Mouse (Mus musculus) kidney, postnatal 36 days (tissue): ENCODE results near the gene Zfp683.

ENCODE experiments used
- DNase-seq, 2 experiments: peaks; one replicate each; pipeline ENCODE4 v3.0.0; 2021 to 2022; ENCODE audit warnings: mixed read lengths in 2 of 2

Gene Zfp683

DNA sequence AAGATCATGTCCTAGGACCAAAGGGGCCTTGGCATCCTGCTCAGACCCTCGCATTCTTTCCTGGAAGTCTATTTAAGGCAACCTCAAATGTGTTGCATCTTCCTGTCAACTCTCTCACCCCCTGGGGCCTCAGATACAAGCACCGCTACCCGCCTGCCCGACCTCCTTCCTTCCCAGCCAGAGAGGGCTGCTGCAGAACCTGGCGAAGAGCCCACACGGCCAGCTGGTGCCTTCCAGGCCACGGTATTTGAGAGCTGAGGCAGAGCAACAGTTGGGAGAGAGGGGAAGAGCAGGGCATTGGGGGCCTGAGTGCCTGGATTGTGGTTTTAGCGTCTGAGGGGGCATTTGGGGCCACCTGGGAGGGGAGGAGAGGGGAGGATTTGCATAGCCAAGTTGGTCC lies 1.1 kb upstream of the Zfp683 start:
- DNase-seq, result peak in 1 of 2 experiments; percentile 12

DNA sequence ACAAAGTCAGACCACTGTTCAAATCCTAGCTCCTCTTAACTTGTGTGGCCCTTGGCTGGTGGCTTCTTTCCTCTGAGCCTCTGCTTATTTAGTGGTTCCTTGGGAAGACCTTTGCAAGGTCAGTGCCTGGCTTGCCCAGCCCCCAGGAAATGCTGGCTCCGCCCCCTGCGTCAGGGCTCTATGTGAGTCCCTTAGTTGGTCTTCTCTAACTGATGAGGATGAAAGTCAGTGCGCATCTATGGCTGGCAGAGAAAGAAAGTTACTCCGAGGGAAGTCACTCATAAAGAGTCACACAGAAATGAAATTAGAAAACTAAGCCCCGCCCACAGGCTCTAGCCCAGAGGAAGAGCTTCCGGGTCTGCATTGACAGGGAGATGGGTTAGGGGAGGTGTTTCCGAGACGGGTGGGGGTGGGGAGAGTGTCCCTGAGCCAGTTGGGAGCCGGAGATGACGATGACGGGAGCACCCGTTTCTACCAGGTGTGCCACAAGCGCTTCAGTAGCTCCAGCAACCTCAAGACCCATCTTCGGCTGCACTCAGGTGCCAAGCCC lies 4.6 kb downstream of the Zfp683 start:
- DNase-seq, result peak in 1 of 2 experiments; percentile 14

DNA sequence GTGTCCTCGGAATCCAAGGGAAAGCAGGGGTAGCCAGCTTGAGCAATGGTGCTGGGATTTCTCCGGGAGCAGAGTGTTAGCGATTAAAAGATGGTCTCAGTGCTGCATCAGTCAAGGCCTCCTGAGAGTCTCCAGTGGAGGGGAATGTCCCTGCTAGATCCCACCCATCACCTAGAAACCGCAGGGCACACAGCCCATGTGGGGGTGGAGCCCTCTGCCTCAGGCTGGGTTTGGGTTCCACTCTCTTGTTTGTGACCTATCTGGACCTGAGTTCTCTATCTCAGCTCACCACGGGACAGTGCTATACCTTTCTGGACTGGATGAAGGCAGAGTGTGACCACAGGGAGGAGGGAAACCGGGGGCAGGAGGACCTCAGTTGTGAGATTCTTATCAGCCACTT lies 5.3 kb downstream of the Zfp683 start:
- DNase-seq, result no peak

DNA sequence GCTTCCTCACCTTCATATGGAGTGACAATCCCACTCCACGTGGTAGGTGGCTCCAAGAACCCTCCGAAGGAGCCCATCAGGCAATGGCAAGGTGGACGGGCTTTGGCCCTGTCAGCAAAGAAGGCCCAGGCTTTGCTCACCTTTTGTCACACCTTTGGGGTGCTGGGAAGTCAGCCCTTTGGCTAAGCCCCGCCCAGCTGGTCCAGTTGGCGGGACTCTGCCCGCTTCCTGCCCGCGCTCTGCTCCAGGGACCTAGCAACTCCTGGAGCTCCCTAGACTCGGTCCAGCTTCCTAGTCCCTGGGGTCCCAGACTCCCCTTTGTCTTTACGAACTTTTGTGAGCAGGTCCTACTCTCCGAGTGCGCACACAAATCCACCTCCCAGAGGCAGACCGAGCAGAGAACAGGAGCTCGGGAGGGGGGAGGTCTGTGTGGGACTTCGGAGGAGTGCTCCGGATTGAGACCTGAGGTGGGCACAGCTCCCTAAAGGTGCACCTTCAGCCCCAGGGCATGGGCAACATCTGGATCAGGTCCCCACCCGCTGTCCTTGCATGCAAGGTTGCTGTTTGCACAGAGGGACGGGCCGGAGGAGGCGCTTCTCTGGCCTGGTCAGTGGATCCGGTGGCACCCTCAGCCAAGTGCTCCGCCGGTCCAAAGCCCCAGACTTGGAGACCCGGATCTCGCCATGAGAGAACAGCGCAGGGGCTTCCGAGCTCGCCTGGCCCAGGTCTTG lies 6.7 kb downstream of the Zfp683 start, which contains the start of gene Crybg2:
Gene Crybg2 (plus strand): TSS at position 681 of the 731 bp plus-strand sequence.
- DNase-seq, result peak in 1 of 2 experiments; percentile 27

DNA sequence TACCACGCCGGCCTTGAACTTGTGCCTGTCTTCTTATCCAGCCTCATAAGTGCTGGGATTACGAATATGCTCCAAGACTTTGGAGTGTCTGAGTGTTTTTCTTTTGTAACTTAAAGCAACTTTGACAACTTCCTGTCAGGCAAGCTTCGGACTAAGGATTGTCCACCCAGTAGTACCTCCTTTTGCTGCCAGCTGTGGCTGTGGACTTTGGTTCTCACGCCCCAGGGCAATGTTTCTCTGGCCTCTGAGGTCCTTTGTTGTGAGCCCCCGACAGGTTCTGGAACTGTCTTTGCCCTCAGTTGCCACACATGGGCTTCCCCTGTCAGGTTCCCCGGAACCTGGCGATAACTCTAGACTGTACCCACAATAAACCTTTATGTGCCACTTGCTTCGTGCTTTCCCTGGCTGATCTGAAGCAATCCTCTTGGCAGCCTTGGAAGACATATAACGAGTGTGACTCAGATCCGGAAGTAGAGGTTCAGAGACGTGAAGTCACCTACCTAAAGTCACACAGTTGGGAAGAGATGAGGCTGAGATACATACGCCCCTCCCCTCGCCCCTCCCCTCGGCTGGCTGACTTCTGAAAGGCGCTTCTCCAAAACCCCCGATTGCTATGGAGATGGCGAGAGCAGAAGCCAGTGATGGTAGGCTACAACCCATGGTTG lies 7.7 kb downstream of the Zfp683 start:
- DNase-seq, result peak; percentile 44 to 65

DNA sequence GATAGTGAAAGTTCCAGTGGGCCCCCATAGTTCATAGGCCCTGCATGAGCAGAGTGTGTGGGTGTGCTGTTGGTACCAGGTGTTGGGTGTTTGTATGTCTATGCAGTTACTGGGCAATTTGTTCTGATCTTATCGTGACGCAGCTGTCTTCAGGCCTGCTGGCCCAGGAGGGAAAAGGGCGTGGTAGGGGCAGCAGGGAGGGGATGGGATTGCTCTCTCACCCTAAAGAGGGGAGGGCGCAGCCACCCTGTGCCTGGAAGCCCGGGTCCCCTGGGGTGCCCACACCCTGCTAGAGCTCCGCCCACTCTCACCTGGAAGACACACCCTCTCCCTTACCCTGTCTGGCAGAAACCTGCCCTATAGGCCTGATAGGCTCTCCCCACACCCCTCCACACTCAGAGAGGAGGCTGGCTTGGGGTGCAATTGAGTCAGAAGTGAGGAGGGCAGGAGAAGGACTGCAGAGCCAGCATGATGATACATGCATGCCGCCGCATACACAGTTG lies 8.4 kb downstream of the Zfp683 start:
- no peak for DNase-seq

DNA sequence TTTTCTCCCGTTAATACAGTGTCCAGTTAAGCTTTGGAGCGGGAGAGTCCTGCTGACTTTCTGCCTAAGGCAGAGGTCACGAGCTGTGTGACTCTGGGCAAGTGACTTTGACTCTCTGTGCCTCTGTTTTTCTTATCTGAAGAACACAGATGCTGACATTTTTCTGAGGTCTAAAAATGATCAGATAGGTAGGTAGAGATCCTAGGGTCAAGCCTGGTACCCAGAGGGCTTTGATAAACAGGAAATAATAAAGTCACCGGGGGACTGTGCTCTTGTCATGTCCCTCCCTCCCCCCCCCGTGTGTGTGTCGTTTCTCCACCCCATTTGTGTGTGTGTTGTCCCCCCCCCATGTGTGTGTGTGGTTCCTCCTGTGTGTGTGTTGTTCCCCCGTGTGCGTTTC lies 8.9 kb downstream of the Zfp683 start:
- no peak for DNase-seq

DNA sequence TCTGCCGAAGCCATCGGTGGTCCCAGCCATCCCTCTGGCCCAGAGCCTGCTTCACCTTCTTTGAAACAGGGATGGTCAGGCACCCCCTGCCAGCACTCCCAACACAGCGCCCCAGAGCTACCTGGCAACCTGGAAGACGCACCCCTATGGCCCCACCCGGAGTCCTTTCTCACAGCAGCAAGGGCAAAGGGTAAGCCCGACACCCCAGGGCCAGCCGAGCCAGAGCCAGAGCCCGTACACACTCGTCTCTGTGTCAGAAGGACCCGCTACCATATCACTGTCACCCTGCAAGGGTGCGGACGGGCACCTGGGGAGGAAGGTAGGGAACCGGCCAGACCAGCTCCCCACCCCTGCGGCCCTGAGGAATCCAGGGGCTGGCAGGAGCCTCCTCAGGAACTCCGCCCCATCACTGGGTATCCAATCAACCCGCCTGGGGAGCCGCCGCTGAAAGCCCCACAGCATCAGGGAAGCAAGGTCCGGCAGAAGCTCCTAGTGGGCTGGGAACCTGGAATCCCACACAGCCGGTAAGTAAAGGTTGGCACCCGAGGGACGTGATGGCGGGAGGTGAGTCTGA lies 11.9 kb downstream of the Zfp683 start:
- peak; percentile 28 to 60 for DNase-seq

DNA sequence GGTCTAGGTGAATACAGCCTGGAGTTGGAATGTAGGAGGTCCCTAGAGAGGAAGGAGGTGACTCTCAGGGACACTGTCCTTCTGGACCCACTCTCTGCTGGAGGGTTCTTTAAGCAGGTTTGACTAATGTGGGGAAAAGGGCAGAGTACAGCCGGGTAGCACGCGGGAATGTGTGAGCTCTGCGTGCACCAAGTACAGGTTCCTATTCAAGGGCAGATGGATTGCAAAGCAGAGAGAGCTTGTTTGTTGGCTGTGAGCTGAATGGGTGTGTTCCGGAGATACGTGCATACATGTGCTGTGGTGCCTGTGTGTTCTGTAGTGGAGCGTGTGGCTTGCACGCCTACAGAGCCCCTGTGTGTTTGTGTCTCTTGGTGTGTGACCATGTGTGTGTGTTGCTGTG lies 13.7 kb downstream of the Zfp683 start:
- peak; percentile 60 to 74 for DNase-seq

DNA sequence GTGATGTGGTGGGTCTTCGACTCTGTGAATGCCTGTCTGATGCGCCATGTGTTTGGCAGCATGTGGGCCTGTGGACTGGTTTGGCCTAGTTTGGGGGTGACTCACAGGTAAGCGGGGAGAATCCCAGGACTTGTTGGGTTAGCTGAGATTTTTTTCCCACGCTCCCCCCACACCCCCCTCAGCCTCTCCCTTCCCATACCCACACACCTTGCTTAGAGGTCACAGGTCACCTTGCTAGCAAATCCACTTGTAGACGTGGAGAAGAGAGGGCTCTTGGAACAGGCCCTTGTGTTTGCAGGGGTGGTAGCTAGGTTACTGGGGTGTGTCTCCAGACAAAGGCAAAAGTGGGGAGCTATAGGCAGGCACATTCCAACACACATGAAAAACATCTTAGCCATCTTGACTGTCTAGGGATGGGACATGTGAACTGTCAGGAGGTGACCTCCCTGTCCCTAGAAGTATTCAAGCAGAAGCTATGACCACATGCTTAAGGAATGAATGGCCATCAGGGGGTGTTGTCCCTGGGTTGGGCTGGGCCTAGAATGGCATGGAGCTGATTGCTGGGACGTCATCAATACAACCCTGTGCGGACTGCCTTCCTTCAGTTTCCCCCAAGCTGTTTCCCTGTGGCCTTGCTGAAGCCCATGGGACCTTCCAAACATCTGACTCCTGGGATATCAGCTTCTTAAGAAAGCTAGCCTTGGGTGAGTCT lies 14.4 kb downstream of the Zfp683 start:
- no peak for DNase-seq

DNA sequence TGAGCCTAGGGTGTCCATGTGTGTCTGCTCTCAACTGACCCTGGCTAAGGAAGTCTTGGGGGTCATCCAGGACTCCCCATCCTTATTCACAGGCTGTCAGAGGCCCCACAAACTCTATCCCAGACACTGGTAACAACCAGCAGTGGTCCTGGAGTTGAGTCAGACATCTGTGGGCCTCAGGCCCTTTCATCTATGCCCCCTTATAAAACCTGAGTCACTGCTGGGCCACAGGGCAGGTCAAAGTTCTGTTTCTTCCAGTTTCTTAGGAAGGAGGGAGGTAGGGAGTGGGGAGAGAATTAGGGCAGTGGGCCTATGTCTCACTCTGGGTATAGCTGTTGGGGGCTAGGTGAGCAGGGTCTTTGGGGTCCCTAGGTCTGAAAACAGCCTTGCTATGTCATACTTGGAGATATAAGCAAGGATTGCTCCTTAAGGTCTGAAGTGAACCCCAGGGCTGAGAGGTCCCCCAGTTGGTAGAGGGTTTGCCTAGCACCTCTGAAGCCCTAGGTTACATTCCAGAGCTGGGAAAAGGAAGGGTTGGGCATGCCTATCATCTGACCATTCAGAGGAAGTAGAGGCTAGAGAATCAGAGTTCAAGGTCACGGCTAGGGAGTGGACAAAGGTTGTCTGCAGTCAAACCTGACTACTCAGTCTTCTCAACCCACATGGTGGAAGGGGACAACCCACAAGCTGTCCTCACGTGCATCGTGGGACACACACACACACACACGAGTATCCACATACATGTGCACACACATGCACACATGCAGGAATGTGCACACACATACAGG lies 15.3 kb downstream of the Zfp683 start:
- no peak for DNase-seq

DNA sequence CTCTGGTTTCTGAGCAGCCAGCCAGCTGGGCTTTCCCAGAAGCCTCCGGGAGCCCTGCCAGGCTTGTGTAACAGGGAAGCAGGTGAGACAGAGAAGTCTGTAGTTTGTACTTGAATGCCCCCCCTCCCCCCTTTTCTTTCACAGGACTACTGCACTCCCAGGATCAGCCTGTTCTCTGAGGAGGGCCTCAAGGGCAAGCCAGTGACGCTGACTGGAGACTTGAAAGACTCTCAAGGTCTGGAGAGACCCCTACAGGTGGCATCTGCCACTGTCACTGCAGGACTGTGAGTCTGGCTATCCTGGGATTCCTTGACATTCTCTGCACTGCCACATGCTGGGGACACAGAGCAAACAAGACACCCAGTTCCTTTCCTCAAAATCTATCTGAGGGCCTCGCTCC lies 25.1 kb downstream of the Zfp683 start:
- DNase-seq, result peak; percentile 82

DNA sequence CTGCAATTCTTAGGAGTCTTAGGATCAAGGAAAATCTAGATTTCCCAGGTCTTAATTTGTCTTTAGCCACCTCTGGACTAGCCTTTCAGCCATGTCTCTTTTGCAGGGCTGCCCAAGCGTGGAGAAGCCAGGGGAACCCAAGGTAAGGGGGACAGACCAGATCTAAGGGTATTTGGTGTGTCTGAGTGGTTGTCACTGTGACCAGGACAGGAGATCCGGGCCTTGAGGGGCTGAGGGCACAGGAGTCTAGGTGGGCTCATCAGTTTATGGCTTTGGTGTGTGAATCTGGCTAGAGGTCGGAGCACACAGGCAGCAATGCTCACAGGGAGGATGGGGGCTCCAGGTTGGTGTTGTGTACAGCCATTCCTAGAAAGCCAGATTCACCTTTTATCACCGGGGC lies 27.0 kb downstream of the Zfp683 start:
- no peak for DNase-seq

DNA sequence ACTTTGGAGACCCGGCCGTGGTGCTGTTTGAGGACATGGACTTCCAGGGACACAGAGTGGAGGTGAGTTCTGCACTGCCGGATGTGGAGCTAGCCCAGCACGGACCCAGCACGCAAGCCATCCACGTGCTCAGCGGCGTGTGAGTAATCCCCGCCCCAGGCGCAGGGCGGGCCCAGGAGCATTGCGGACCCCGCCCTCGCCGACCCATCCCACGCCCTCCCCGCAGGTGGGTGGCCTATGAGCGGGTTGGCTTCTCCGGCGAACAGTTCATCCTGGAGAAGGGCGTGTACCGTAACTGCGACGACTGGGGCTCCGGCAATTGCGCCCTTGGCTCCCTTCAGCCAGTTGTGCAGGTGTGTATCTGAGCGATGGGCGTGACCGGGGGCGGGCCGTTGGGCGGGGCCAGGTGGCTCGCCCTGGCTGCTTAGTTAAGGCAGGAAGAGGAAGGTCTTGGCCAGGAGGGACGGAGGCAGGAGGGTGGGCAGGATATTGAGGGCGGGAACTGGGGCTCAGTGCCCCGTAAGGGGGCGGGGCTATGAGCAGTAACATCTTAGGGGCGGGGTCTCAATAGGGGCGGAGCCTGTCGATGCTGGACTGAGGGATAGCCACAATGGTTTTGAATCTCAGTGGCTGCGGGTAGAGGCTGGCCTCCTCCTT lies 28.2 kb downstream of the Zfp683 start:
- peak; percentile 89 to 92 for DNase-seq

DNA sequence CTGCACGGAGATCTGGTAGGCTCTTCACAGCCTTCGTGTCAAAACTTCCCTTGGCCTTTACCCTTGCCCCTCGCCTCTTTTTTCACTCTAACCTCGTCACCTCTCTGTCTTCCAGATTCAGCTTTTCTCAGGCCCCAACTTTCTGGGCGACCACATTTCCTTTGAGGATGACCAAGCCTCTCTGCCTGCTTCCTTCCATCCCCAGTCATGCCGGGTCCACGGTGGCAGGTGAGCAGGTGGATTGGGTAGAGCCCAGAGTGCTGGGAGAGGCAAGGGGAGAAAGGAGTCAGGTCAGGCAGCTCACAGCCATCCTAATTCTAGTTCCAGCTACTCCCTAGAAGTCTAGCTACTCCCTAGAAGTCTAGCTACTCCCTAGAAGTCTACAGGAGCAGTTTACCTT lies 28.8 kb downstream of the Zfp683 start:
- no peak for DNase-seq

DNA sequence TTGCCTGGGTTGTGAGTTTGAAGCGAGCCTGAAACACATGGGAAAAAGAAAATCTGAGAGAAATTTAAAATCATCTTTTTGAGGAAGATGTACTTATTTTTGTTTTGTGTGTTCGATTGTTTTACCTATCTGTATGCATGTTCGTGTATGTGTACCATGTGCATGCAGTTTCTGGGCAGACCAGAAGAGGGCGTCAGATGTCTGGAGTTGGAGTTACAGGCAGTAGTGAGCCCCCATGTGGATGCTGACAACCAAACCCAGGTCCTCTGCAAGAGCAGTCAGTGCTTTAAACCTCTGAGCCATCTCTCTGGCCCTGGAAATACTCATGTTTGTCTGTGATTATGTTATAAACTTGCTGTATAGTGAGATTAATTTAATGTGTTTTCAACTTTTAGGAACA lies 31.4 kb downstream of the Zfp683 start:
- DNase-seq, result no peak

DNA sequence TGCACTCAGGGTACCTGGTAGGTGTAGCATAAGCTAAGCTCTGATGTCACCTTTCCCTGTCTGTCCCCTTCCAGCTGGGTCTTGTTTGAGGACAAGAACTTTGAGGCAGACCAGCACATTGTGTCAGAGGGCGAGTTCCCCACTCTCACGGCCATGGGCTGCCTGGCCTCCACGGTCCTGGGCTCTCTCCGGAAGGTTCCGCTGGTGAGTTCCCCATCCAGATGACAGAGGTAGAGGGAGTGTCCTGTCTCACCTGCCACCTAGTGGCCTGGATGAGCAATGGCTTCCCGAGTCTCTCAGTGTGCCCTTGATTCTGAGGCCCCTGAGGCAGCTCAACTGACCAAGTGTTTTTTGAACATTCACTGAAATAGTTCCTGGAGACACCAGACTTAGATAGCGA lies 33.8 kb downstream of the Zfp683 start:
- DNase-seq, result peak; percentile 48 to 63

DNA sequence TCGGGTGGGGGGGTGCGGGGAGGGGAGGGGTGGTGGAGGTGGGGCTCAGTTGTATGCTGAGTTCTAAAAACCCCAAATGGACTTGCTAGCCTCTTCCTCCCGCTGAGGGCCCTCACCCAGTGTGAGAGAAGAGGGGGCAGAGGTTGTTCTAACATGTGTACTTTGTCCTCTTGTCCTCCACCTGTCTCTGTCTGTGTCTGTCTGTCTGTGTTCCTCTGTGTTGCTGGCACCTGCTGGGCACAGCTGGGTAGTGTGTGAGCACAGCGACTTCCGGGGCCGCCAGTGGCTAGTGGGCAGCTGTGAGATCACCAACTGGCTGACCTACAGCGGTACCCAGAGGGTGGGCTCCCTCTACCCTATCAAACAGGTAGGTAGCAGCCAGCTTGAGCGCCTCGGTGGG lies 35.4 kb downstream of the Zfp683 start:
- peak in 1 of 2 experiments; percentile 32 for DNase-seq

DNA sequence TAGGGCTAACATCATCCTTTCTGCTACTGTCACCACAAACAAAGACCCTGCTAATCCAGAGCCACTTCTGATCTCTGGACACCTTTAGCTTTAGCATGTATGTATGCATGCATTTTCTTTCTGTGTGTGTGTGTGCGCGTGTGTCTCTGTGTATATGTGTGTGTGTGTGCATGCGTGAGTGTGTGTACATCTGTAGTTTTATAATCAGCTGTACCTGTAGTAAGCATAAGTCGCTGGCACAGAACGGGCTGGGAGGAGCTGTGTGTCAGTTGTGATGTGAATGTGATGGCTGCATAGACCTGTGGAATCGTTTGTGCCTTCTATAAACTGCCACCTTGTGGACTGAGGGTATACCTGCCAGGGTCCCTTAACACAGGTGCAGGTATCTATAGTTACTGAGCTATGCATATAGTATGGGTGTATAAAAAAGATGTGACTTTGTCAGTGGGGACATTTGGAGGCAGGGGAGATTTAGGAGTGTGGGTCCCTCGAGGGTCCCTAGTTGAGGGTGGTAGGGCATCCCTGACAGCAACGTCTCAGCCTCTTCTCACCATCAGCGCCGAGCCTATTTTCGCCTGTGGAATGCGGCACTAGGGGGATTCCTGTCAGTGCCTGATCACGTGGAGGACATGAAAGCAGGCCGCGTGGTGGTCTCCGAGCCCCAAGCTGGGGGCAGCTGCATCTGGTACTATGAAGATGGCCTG lies 37.0 kb downstream of the Zfp683 start:
- DNase-seq, result no peak

DNA sequence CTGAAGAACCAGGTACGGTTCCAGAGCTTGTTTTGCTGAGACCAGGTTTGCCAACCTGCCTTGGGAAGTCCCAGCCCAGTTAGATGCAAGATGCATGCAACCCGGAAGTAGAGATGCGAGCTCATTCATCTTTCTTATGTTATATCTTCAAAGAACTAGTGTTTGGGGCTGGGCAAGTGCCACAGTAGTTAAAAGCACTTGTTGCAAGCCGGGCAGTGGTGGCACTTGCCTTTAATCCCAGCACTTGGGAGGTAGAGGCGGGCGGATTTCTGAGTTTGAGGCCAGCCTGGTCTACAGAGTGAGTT lies 37.5 kb downstream of the Zfp683 start:
- DNase-seq, result no peak
